Mouse (Mus musculus) right cerebral cortex, adult 18-20 months (tissue): Measurements from ENCODE around the gene Gm1330.
"Not testable (repeated sequence)": the region's sequence is repeated elsewhere in the genome, so short reads cannot be mapped to it uniquely, and the experiment has no call there.

Experiments
- DNase-seq: peaks from one replicate; pipeline ENCODE4 v3.0.0; 2022; ENCODE audit warnings: mixed read lengths

Gm1330 gene

GRCm38 (mm10) chr2:149003151-149003550 lies at the start of gene Gm1330:
Gene Gm1330, minus strand, starts transcription at chr2:149003251.
- no peak for DNase-seq

GRCm38 (mm10) chr2:149017137-149017536 lies 14.1 kb upstream of the Gm1330 start, which contains the start of gene Gm10750:
Gene Gm10750, minus strand, starts transcription at chr2:149017237.
- not testable (repeated sequence) for DNase-seq

- no peak for DNase-seq
These were observed 1.8 kb upstream of the Gm1330 start for GRCm38 (mm10) chr2:149004826-149005225.

- no peak for DNase-seq
These were observed 7.9 kb downstream of the Gm1330 start for GRCm38 (mm10) chr2:148995133-148995532.
